Mouse (Mus musculus) embryonic fibroblast, embryonic 13.5 days (primary cell): Measurements from ENCODE around the gene Arhgap42. TPM values are rescaled to one million over a fixed set of nuclear protein-coding genes. Genes with fewer than 3 reads are reported as not detected.

Experiments used
- H3K27ac ChIP-seq: 2 replicates; pipeline ENCODE4 v1.5.1; 2012; ENCODE audit warnings: low read length, control low read depth, inconsistent platforms; ENCODE audit not compliant: insufficient read depth
- H3K4me1 ChIP-seq: 2 replicates; pipeline ENCODE4 v1.6.1; 2011; ENCODE audit warnings: low read length; ENCODE audit not compliant: control insufficient read depth, insufficient read depth
- H3K4me3 ChIP-seq: 2 replicates; pipeline ENCODE4 v1.5.1; 2011; ENCODE audit warnings: mild to moderate bottlenecking, control low read depth, low read length; ENCODE audit not compliant: insufficient read depth
- CTCF ChIP-seq: IDR thresholded peaks from 2 replicates; pipeline ENCODE4 v1.5.1; 2011; ENCODE audit warnings: mild to moderate bottlenecking, control low read depth, low read length, moderate library complexity, borderline replicate concordance; ENCODE audit not compliant: insufficient read depth
- POLR2A ChIP-seq: IDR thresholded peaks from 2 replicates; pipeline ENCODE4 v1.6.1; 2011; ENCODE audit warnings: low read depth, mild to moderate bottlenecking, control low read depth, low read length, moderate library complexity
- polyA plus RNA-seq: library from polyadenylated mRNA; stranded (reverse); fragments of >200 nt; gene quantifications from 2 replicates; pipeline ENCODE4 v1.2.4, GENCODE M21; 2011; ENCODE audit warnings: low read depth; ENCODE audit not compliant: missing spikeins, insufficient read length

Arhgap42 gene
- polyA plus RNA-seq, 1 experiment: 44.8 TPM

DNA sequence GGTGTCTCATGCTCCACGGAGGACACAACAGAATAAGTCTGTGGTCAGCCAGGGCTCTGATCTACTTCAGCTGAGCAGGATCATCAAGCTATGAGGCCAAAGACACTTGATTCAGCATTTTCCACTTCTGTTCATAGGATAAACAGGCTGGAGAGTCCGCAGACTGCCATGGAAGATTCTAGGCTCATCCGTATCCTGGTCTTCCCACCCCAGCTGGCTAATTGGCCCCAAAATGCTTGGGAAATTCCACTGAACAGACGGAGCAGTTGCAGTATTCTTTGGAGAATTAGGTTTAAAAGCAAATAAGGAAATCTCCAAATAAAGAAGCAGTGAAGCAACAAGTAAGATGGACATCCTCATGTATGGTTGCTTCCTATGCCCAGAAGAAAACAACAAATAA is 126.0 kb downstream of the Arhgap42 start:
- no peak for TF ChIP-seq CTCF
- no peak for TF ChIP-seq POLR2A

DNA sequence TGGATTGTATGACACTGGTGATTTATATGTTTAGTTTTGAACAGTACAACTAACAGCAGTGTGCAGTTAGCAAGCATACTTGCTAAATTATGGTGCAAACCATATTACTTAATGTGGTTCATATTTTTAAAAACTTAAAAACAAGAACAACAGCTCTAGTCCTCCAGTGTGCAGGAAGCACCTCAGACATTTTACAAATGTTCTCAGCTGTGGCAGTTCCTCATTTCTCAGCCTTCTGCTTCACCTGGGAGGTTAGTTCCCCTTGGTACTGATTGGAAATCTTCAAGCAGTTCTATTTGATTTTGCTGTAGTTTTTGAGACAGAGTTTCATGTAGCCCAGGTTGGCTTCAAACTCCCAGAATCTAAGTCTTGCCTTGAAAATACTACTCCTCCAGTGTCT is 131.2 kb downstream of the Arhgap42 start:
- TF ChIP-seq POLR2A (no peak), CTCF (no peak)
- Histone ChIP-seq H3K27ac (peak overlapping the region; percentile 78; the same call in 1 of the 2 replicates), H3K4me1 (peaks cover 28% of the 10 kb centered on the region), H3K4me3 (no peak overlapping the region)

More for the DNA sequence above, 126.0 kb downstream of the Arhgap42 start:
- Histone ChIP-seq H3K27ac (no peak overlapping the region), H3K4me3 (no peak overlapping the region), H3K4me1 (peaks cover 13% of the 10 kb centered on the region)

DNA sequence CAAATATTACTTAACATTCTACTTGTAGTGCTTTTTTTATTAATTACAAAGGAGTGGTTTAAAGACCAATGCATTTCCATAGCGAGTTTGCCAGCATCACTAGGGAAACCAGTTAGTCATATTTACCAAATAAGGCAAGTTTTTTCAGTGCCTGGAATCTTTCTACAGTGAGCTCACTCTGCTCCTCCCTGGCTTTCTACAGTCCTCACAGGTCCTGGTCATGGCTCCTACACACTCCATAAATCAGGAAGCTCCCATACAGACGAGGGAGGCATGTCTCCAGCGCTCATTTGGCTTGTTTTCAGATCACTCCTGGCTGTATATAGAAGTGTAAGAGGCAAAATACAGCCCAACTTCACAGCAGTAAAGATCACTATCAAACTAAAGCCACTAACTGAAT is 134.1 kb downstream of the Arhgap42 start:
- no peak overlapping the region for H3K4me3 ChIP-seq
- peak overlapping the region; percentile 62; the same call in 1 of the 2 replicates for H3K27ac ChIP-seq
- no peak for TF ChIP-seq CTCF
- TF ChIP-seq POLR2A: no peak
- H3K4me1 ChIP-seq: peaks cover 30% of the 10 kb centered on the region

DNA sequence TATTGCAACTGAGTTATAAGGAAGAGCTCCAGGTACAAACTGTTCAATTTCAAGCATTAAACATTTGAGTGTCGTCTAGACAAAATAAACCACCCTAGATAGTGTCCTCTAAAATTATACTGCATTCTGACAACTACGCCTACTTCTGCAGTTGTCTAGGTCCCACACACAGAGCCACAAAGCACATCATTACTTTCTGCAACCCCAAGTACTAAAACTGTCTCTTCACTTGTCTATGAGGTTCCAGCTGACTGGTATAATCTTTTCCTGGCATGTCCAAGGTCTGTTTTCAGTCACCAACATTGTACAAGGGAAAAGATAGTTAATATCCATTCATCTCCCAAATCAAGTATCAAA is 136.8 kb downstream of the Arhgap42 start:
- Histone ChIP-seq H3K27ac (no peak overlapping the region), H3K4me1 (peaks cover 19% of the 10 kb centered on the region), H3K4me3 (no peak overlapping the region)
- TF ChIP-seq CTCF: no peak
- no peak for TF ChIP-seq POLR2A

DNA sequence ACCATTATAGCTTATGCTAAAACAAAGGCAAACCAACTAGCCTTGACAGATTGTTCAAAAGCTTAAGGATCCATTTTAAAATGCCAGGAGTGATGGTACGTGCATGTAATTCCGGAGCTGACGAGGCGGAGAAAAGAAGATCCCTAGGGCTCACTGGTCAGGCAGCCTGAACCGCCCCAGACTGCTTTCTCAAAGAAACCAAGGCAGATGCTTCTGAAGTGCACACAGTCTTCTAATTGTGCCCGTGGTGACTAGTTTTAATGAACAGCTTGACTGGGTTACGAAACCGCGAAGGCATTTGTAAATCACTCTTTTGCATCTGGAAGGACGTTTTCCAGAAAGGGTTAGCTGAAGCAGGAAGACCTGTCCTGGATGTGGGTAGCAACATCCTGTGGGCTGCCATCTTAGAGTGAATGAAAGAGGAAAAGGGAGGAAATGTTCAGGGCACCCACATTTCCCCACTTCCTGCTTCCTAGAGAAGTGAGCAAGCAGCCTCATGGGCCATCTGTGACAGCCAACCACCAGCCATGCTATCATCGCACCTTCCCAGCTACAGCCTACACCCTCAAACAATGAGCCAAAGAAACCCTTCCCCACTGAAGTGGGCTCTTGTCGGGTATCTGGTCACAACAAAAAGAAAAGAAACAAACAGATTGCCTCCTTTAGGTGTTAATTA is 137.3 kb downstream of the Arhgap42 start:
- H3K4me1 ChIP-seq: peaks cover 17% of the 10 kb centered on the region
- TF ChIP-seq POLR2A (no peak), CTCF (no peak)
- H3K27ac ChIP-seq: peak overlapping the region; percentile 77
- no peak overlapping the region for H3K4me3 ChIP-seq

DNA sequence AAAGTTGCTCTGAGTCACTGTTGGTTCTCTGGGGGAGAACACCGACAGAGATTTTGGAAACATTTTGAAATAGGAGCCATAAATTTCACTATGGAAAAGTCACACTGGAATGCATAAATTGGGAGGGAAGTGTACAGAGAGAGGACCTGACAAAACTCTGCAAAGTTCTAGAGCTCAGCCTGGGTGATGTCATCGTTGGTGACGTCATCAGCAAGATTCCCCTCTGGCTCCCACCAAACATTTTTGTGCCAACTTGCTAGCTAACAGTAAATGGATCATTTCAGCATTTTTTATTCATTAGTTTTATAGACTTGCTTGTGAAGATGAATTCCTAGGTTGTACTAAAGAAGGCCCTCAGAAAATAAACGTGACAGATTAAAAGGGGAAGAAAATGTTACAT is 137.8 kb downstream of the Arhgap42 start:
- TF ChIP-seq CTCF (no peak), POLR2A (no peak)
- no peak overlapping the region for H3K4me3 ChIP-seq

DNA sequence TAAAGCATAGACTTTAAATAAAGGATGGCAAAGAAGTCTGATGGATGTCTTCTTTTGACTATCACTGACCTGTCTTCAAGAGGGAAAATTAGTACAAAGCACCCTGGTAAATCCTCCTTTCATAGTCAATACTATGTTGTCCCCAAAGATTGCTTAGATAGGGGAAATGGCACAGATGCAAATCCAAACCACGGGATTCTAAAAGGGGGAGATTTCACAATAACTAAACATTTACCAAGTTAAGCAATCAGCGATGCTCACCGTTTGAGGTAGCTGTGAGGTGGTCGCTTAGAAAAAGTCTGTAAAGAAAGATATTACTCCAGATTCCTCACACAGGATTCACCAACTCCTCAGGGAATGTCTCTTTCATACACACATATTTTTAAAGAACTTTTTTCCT is 141.1 kb downstream of the Arhgap42 start:
- H3K4me1 ChIP-seq: peaks cover 23% of the 10 kb centered on the region
- H3K27ac ChIP-seq: no peak overlapping the region
- H3K4me3 ChIP-seq: no peak overlapping the region
- no peak for TF ChIP-seq POLR2A
- TF ChIP-seq CTCF: no peak

More for the DNA sequence above, 137.8 kb downstream of the Arhgap42 start:
- Histone ChIP-seq H3K4me1 (peaks cover 17% of the 10 kb centered on the region), H3K27ac (peak overlapping the region; percentile 80)

DNA sequence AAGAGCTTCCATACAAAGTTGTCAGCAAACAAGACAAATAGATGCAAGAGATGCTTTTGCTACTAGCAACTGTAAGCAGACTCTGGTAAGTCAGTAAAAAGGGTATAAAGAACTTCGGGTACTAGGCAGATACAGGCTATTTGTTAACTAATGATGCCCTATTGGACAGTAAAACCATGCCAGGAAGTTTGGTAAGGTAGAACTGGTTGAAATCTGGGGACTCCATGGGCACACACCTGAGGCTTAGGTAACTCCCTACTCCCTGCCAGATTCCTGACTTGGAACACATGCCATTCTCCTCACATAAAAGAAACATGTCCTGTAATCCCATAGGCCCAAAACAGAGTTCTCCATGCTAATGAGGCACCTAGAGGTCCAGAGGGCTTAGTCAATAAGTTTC is 142.1 kb downstream of the Arhgap42 start:
- no peak for TF ChIP-seq POLR2A
- TF ChIP-seq CTCF: no peak
- H3K27ac ChIP-seq: no peak overlapping the region
- H3K4me1 ChIP-seq: peaks cover 19% of the 10 kb centered on the region
- H3K4me3 ChIP-seq: no peak overlapping the region

DNA sequence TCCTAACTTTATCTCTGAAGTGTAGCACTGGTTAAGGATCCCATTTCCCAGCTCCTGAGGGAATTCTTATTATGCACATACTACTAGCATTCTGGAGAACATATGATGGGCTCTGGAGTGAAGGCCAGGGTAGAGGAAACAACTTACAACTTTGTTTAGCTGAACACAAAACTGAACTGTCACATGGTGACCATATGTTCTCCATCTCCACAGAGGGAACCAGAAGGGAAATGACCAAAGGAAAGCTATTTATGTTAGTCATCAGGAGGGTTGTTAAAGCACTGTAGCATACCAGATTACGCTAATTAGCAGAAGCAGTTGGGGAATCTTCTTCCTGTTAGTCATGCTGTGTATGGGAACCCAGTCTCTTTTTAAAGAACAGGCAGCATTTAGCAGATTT is 145.8 kb downstream of the Arhgap42 start:
- Histone ChIP-seq H3K27ac (peak overlapping the region; percentile 77), H3K4me1 (peaks cover 16% of the 10 kb centered on the region), H3K4me3 (no peak overlapping the region)
- no peak for TF ChIP-seq POLR2A
- no peak for TF ChIP-seq CTCF

DNA sequence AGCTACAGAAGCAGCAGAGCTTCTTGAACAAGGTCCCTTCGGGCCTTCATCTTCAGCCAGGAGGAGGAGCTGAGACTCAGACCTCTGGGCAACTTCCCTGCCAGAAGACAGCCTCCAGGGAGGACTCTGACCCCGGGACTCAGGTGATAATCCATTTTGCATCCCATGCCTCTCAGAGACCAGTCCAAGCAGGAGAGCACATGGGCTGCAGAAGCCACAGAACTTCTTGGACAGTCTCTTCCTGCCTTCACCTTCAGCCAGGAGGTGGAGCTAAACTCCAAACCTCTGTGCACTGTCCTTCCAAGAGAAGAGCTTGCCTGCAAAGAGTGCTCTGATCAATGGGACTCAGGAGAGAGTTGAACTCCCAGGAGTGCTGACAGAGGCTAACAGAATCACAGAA is 155.5 kb downstream of the Arhgap42 start:
- no peaks in the 10 kb centered on the region for H3K4me1 ChIP-seq
- no peak for TF ChIP-seq CTCF
- no peak for TF ChIP-seq POLR2A
- no peak overlapping the region for H3K4me3 ChIP-seq

DNA sequence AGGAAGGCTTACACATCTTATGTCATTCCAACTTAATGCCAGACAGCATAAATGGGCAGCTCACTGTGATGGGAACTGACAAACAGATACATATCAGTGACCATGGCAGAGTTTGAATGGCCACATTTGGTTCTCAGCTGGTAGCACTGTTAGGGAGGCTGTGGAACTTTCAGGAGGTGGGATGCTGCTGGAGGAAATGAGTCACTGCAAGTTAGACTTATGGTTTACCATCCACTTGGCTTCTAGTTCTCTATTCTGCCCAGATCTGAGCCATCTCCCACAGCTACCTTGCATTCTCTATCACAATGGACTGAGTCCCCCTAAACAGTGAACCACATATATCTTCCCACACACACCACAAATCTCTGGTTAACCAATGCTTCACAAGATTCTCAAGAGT is 186.0 kb downstream of the Arhgap42 start:
- TF ChIP-seq POLR2A (no peak), CTCF (no peak)
- Histone ChIP-seq H3K4me1 (peaks cover 12% of the 10 kb centered on the region), H3K27ac (no peak overlapping the region; the same call in 1 of the 2 replicates), H3K4me3 (no peak overlapping the region)

More for the DNA sequence above, 155.5 kb downstream of the Arhgap42 start:
- no peak overlapping the region for H3K27ac ChIP-seq
